Mouse (Mus musculus) kidney, embryonic 16.5 days (tissue): ENCODE data around the gene Qpctl. TPM values are rescaled to one million over a fixed set of nuclear protein-coding genes. Genes with fewer than 3 reads are reported as not detected.
A peak's percentile ranks its signal among the peaks of the same experiment; 100 is the strongest.

ENCODE experiments used
- ATAC-seq: fragments of 200-750 bp; cut with Nextera tagmentation; 2 replicates; pipeline ENCODE4 v1.8.0; 2017; ENCODE audit warnings: moderate TSS enrichment; ENCODE audit not compliant: low FRiP score, low TSS enrichment
- H3K27ac ChIP-seq: fragments of 300-500 bp; sonication (generic); 2 replicates; pipeline ENCODE4 v1.5.1; 2014; ENCODE audit warnings: low read length
- H3K27me3 ChIP-seq: fragments of 300-500 bp; sonication (generic); 2 replicates; pipeline ENCODE4 v1.6.1; 2014; ENCODE audit warnings: low read length, control low read depth, mixed read lengths; ENCODE audit not compliant: insufficient read depth
- H3K36me3 ChIP-seq: fragments of 300-500 bp; sonication (generic); 2 replicates; pipeline ENCODE4 v1.6.1; 2014; ENCODE audit warnings: low read length, control low read depth, mixed read lengths; ENCODE audit not compliant: insufficient read depth
- H3K4me1 ChIP-seq: fragments of 300-500 bp; sonication (generic); 2 replicates; pipeline ENCODE4 v1.6.1; 2014; ENCODE audit warnings: low read length, control low read depth, mixed read lengths; ENCODE audit not compliant: insufficient read depth
- H3K4me2 ChIP-seq: fragments of 300-500 bp; sonication (generic); replicated peaks from 2 replicates; pipeline ENCODE4 v1.6.1; 2014; ENCODE audit warnings: low read depth, low read length
- H3K4me3 ChIP-seq: fragments of 300-500 bp; sonication (generic); 2 replicates; pipeline ENCODE4 v1.5.1; 2014; ENCODE audit warnings: mild to moderate bottlenecking, low read length
- H3K9ac ChIP-seq: fragments of 300-500 bp; sonication (generic); replicated peaks from 2 replicates; pipeline ENCODE4 v1.6.1; 2014; ENCODE audit warnings: low read length
- H3K9me3 ChIP-seq: fragments of 300-500 bp; sonication (generic); 2 replicates; pipeline ENCODE4 v1.6.1; 2016; ENCODE audit warnings: low read length, control low read depth
- WGBS: fragments of 180-500 bp; shearing (Covaris S2); extraction: QIAGEN DNeasy Blood & Tissue Kit; methylation state at CpG from one replicate; pipeline ENCODE4 v1.1.7; 2014; 5-methylcytosine and 5-hydroxymethylcytosine counted together
- polyA plus RNA-seq: library from polyadenylated mRNA; unstranded; fragments of >200 nt; fragmentation: Nextera tagmentation; extraction: Ambion mirVana; gene quantifications from 2 replicates; pipeline ENCODE4 v1.2.1, GENCODE M21; 2015

The Qpctl gene
- polyA plus RNA-seq, 1 experiment from 2014 or later = 15.1 TPM

DNA sequence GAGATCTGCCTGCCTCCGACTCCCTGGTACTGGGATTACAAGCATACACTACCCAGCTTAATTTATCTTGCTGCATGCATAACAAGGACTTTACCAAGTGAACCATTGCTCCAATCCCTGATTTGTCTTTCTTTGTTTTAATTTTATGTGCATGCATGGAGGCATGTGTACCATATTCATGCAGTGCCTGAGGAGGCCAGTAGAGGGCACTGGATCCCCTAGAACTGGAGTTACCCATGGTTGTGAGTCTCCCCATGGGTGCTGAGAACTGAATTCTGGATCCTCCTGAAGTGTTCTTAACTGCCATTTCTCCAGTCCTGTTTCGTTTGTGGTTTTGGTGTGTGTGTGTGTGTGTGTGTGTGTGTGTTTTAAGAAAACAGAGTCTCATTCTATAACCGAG lies 17.9 kb upstream of the Qpctl start:
- Histone ChIP-seq H3K27me3 (peaks cover 5% of the 10 kb centered on the region; the same call in 1 of the 2 replicates), H3K4me1 (peaks cover 20% of the 10 kb centered on the region), H3K4me3 (no peak overlapping the region), H3K9me3 (peaks cover 4% of the 10 kb centered on the region; the same call in 1 of the 2 replicates), H3K36me3 (no peaks in the 10 kb centered on the region), H3K4me2 (no peak overlapping the region), H3K9ac (no peak overlapping the region), H3K27ac (no peak overlapping the region)
- 88% methylated on average over 3 of the region's 3 CpGs for WGBS
- ATAC-seq = no peak

DNA sequence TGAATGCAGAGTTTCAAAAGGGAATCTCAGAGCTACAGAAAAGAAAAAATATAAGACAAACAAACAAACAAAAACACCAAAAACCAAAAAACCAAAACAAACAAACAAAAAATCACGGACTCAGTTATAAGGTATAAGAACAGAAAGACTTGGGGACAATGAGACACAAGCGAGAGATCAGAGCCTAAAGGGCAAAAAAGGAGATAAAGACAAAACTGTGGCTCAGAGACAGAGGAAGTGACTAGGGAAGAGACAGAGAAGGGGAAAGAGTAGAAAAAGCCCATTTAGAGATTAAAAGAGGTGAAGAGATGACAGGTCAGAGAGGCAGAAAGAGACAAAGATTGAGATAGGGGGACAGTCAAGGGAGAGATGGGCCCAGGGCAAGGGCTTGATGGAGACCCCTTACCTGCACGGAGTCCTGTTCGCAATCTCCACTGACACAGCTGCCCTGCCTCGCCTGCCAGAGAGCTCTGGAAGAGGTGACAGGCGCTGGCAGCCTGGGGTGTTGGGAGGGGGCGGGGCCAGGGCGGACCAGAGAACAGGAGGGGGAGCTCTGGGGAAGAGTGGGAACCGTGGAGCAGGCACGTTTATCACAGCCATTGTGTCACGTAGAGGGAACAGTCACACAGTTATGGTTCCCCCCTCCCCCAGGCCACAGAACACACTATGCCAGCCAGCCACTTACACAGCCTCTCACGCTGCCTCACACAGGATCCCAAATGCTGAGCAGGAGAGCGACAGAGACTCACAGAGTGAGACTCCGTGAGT lies 16.7 kb upstream of the Qpctl start, which contains the start of gene Gipr:
Gipr (minus strand) TSS at position 472 of the 768 bp plus-strand sequence.
- Histone ChIP-seq H3K27ac (no peak within 1 kb of the TSS), H3K4me1 (peaks cover 13% of the 10 kb centered on the region), H3K36me3 (no peaks in the 10 kb centered on the region), H3K4me3 (no peak within 1 kb of the TSS), H3K4me2 (peak within 1 kb of the TSS; percentile 17; the same call in 1 of the 2 replicates), H3K9ac (0 out of 2 replicates have a peak within 1 kb of the TSS, but pooled peaks have one; percentile 7), H3K27me3 (peaks cover 5% of the 10 kb centered on the region; the same call in 1 of the 2 replicates), H3K9me3 (peaks cover 4% of the 10 kb centered on the region; the same call in 1 of the 2 replicates)
- no peak for ATAC-seq
- WGBS = 12% methylated on average over 14 of the region's 14 CpGs

DNA sequence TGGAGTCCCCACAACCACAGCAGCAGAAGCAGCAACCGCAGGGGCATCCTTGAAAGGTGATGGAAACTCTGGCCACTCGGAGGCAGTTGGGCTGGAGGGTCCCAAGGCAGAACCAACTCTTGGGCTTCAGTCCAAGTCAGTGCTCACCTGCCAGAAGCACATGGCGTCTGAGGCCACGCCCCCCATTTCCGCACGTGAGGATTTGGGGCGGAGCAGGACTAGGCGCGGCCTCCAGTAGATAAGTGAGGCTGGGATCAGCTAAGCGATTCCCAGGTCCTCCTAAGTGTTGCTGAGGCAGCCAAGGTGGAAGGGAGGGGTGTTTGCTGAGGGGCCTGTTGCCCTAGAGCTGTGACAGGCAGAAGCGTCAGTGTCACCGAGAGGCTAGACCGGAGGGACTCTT lies 15.9 kb upstream of the Qpctl start:
- peaks cover 5% of the 10 kb centered on the region; the same call in 1 of the 2 replicates for H3K27me3 ChIP-seq
- 0 out of 2 replicates have a peak overlapping the region, but pooled peaks have one; percentile 7 for H3K9ac ChIP-seq
- whole genome bisulfite sequencing = 3% methylated on average over 13 of the region's 13 CpGs
- H3K4me2 ChIP-seq = peak overlapping the region; percentile 17; the same call in 1 of the 2 replicates
- no peak for ATAC-seq
- no peaks in the 10 kb centered on the region for H3K36me3 ChIP-seq
- H3K4me3 ChIP-seq = no peak overlapping the region
- no peak overlapping the region for H3K27ac ChIP-seq
- H3K9me3 ChIP-seq = peaks cover 4% of the 10 kb centered on the region; the same call in 1 of the 2 replicates
- H3K4me1 ChIP-seq = peaks cover 18% of the 10 kb centered on the region

DNA sequence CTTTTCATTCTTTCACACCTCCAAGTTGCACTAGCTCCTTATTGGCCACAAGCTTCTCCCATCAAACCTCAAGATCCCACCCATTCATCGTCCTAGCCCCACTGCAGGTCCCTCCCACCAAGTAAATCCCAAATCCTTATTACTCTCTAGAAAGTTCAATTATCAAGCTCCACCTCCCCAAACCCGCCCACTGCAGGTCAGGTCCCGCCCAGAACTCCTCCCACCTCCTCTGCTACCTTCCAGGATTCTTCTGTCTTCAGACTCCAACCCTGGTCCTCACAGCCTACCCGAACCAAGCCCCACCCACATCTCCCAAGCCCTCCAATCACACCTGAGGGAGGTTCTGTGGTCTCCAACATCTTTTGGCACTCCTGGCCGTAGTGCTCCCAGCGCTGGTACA lies 15.1 kb upstream of the Qpctl start:
- 0% methylated on average over 6 of the region's 6 CpGs for WGBS
- Histone ChIP-seq H3K9ac (no peak overlapping the region), H3K36me3 (no peaks in the 10 kb centered on the region), H3K4me1 (peaks cover 26% of the 10 kb centered on the region), H3K27me3 (peaks cover 10% of the 10 kb centered on the region; the same call in 1 of the 2 replicates), H3K4me3 (peak overlapping the region; percentile 8; the same call in 1 of the 2 replicates), H3K27ac (no peak overlapping the region), H3K4me2 (peak overlapping the region; percentile 28), H3K9me3 (peaks cover 4% of the 10 kb centered on the region; the same call in 1 of the 2 replicates)
- ATAC-seq = peak; percentile 79

DNA sequence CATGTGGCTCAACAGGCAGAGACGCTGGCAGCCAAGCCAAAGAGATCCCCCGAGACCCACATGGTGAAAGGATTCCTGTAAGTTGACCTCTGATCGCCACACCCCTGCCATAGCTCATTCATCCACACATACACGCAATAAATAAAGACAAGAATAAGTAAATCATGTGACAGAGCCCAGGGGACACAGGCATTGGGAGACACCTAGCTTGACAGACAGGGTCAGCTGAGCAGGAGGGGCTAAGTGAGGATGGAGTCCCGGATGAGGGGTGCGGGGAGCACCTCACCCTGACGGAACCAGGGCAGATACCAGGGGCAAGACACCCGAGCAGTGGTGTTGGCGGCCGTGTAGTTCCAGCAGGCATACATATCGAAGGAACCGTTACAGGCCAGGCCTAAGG lies 14.7 kb upstream of the Qpctl start:
- WGBS = 20% methylated on average over 12 of the region's 12 CpGs
- H3K4me3 ChIP-seq = no peak overlapping the region
- H3K27me3 ChIP-seq = peaks cover 15% of the 10 kb centered on the region; the same call in 1 of the 2 replicates
- H3K9ac ChIP-seq = no peak overlapping the region
- H3K27ac ChIP-seq = no peak overlapping the region
- peak; percentile 26 for ATAC-seq
- H3K4me1 ChIP-seq = peaks cover 26% of the 10 kb centered on the region
- peaks cover 4% of the 10 kb centered on the region; the same call in 1 of the 2 replicates for H3K9me3 ChIP-seq
- H3K4me2 ChIP-seq = peak overlapping the region; percentile 28
- H3K36me3 ChIP-seq = no peaks in the 10 kb centered on the region

DNA sequence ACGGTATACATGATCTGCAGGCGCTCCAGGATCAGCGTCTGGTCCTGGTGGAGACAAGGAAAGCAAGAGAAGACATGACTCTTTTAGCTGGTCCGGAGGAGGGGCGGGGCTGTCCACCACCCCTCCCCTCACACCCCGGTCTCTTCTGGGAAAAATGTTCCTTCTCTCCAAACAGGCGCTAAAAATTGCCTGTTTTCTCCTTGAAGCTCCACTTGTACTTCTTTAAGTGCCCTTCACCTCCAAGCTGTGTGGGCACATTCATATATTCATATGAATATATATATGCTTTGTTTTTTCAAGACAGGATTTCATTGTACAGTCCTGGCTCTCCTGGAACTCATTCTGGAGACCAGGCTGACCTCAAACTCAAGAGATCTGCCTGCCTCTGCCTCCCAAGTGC lies 13.8 kb upstream of the Qpctl start:
- ATAC-seq = no peak
- Histone ChIP-seq H3K4me3 (no peak overlapping the region), H3K9me3 (peaks cover 4% of the 10 kb centered on the region; the same call in 1 of the 2 replicates), H3K9ac (no peak overlapping the region), H3K4me1 (peaks cover 26% of the 10 kb centered on the region), H3K27me3 (peaks cover 18% of the 10 kb centered on the region; the same call in 1 of the 2 replicates), H3K36me3 (no peaks in the 10 kb centered on the region), H3K27ac (no peak overlapping the region), H3K4me2 (no peak overlapping the region)
- WGBS = 73% methylated on average over 7 of the region's 7 CpGs

DNA sequence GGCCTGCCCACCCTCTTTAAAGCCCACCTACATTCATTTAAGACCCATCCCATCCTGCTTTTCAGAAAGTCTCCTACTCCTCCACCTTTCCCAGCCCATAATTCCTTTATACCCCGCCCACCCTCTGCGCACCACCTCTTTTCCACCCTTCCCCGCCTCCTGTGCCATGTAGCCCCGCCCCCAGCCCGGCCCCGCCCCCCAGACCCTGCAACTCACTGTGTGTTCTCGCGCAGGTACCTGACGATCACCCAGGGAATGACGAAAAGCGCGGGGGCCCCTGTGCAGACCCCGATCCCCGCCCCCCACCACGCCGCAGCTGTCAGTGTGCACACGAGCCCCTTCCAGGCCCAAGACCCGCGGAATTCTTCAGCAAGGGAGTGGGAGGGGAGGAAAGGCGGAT lies 11.0 kb upstream of the Qpctl start:
- H3K4me1 ChIP-seq = peaks cover 32% of the 10 kb centered on the region
- H3K9me3 ChIP-seq = no peaks in the 10 kb centered on the region
- H3K9ac ChIP-seq = peak overlapping the region; percentile 67
- H3K4me3 ChIP-seq = peak overlapping the region; percentile 53
- H3K4me2 ChIP-seq = peak overlapping the region; percentile 84
- H3K36me3 ChIP-seq = no peaks in the 10 kb centered on the region
- peak; percentile 27; the same call in 1 of the 2 replicates for ATAC-seq
- H3K27me3 ChIP-seq = peaks cover 16% of the 10 kb centered on the region; the same call in 1 of the 2 replicates
- WGBS = 0% methylated on average over 17 of the region's 20 CpGs
- no peak overlapping the region for H3K27ac ChIP-seq

DNA sequence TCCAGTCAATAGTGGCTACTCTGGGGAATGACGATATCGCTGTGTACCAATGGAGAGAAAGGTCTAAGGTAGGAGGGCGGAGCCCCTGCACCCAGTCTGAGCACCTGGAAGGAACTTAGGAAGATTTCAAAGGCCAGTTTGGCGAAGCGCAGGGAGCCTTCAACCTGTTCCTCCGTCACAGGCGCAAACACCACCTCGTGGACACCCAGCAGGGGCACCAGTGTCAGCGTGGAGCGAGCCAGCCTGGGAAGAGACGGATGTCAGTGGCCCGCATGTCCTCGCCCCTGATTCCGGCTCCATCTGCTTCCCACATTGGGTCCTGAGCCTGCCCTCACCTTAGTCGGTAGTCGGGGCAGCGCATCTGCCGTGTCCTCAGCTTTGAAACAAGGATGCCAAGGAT lies 10.3 kb upstream of the Qpctl start:
- H3K36me3 ChIP-seq = no peaks in the 10 kb centered on the region
- H3K27me3 ChIP-seq = peaks cover 13% of the 10 kb centered on the region; the same call in 1 of the 2 replicates
- peak overlapping the region; percentile 53 for H3K4me3 ChIP-seq
- 10% methylated on average over 18 of the region's 18 CpGs for WGBS
- peaks cover 25% of the 10 kb centered on the region for H3K4me1 ChIP-seq
- 0 out of 2 replicates have a peak overlapping the region, but pooled peaks have one; percentile 67 for H3K9ac ChIP-seq
- ATAC-seq = no peak
- H3K4me2 ChIP-seq = peak overlapping the region; percentile 84
- no peaks in the 10 kb centered on the region for H3K9me3 ChIP-seq
- H3K27ac ChIP-seq = no peak overlapping the region

DNA sequence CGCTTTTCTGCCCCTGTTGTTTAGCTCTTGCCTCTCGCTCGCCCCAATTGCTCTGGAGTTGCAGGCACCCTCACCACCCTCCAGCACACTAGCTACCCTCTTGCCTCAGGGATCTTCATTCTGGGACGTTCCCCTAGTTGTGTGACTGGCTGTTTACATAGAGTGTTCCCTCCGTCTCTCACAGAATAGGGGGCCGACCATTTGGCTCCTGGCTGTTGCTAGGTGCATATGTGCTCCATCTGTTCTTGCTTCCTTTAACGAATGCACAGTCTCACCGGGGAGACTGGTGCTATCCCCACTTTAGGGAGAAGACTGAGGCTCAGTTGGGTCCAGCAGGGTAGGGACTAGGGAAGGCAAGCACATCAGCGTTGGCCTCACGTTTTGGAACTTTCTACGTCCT lies 9.5 kb upstream of the Qpctl start:
- H3K27ac ChIP-seq = no peak overlapping the region
- no peak overlapping the region for H3K9ac ChIP-seq
- H3K4me3 ChIP-seq = no peak overlapping the region
- peaks cover 24% of the 10 kb centered on the region for H3K4me1 ChIP-seq
- H3K27me3 ChIP-seq = peaks cover 13% of the 10 kb centered on the region; the same call in 1 of the 2 replicates
- WGBS = 48% methylated on average over 11 of the region's 11 CpGs
- ATAC-seq = no peak
- H3K4me2 ChIP-seq = no peak overlapping the region
- no peaks in the 10 kb centered on the region for H3K9me3 ChIP-seq
- peaks cover 3% of the 10 kb centered on the region for H3K36me3 ChIP-seq
